Mouse (Mus musculus) cerebellum, postnatal 4 days (tissue): ENCODE measurements around the gene Eya4.

Experiments
- DNase-seq, 2 experiments: peaks; one replicate each; pipeline ENCODE4 v3.0.0; 2022; ENCODE audit warnings: low spot score in 2 of 2, mixed read lengths in 1 of 2

Eya4 gene

GRCm38 (mm10) chr10:23159138-23159537, 191.4 kb downstream of the Eya4 start:
- DNase-seq: no peak

- DNase-seq: no peak
Measured at GRCm38 (mm10) chr10:23156866-23157625, 193.5 kb downstream of the Eya4 start.

- peak in 1 of 2 experiments; percentile 13 for DNase-seq
Measured at GRCm38 (mm10) chr10:23150401-23150800, 200.2 kb downstream of the Eya4 start.

GRCm38 (mm10) chr10:23144616-23145015, 206.0 kb downstream of the Eya4 start:
- no peak for DNase-seq

- DNase-seq: no peak
Measured at GRCm38 (mm10) chr10:23127947-23128346, 222.6 kb downstream of the Eya4 start.

GRCm38 (mm10) chr10:23127151-23127550, 223.4 kb downstream of the Eya4 start:
- no peak for DNase-seq

GRCm38 (mm10) chr10:23126529-23126928, 224.1 kb downstream of the Eya4 start:
- no peak for DNase-seq

- DNase-seq: no peak
Measured at GRCm38 (mm10) chr10:23120437-23120836, 230.1 kb downstream of the Eya4 start.

- DNase-seq: peak; percentile 71 to 79
Measured at GRCm38 (mm10) chr10:23116786-23117410, 233.7 kb downstream of the Eya4 start.

- no peak for DNase-seq
Measured at GRCm38 (mm10) chr10:23116063-23116462, 234.5 kb downstream of the Eya4 start.

- DNase-seq: no peak
Measured at GRCm38 (mm10) chr10:23115321-23115720, 235.3 kb downstream of the Eya4 start.

- DNase-seq: no peak
Measured at GRCm38 (mm10) chr10:23108122-23108521, 242.5 kb downstream of the Eya4 start.

- DNase-seq: no peak
Measured at GRCm38 (mm10) chr10:23092517-23092916, 258.1 kb downstream of the Eya4 start.

- DNase-seq: no peak
Measured at GRCm38 (mm10) chr10:23091552-23091951, 259.0 kb downstream of the Eya4 start.

- DNase-seq: no peak
Measured at GRCm38 (mm10) chr10:23090323-23090722, 260.3 kb downstream of the Eya4 start.

- no peak for DNase-seq
Measured at GRCm38 (mm10) chr10:23089271-23089670, 261.3 kb downstream of the Eya4 start.

- no peak for DNase-seq
Measured at GRCm38 (mm10) chr10:23088764-23089163, 261.8 kb downstream of the Eya4 start.

- DNase-seq: peak; percentile 59 to 69
Measured at GRCm38 (mm10) chr10:23086352-23087215, 264.0 kb downstream of the Eya4 start.

- DNase-seq: no peak
Measured at GRCm38 (mm10) chr10:23081548-23081828, 269.1 kb downstream of the Eya4 start.

- DNase-seq: peak; percentile 90 to 91
Measured at GRCm38 (mm10) chr10:23080749-23081547, 269.6 kb downstream of the Eya4 start.

- DNase-seq: no peak
Measured at GRCm38 (mm10) chr10:23076691-23077385, 273.7 kb downstream of the Eya4 start.
